Mouse (Mus musculus): Measurements from ENCODE around the gene Gstm1.

The Gstm1 gene

DNA sequence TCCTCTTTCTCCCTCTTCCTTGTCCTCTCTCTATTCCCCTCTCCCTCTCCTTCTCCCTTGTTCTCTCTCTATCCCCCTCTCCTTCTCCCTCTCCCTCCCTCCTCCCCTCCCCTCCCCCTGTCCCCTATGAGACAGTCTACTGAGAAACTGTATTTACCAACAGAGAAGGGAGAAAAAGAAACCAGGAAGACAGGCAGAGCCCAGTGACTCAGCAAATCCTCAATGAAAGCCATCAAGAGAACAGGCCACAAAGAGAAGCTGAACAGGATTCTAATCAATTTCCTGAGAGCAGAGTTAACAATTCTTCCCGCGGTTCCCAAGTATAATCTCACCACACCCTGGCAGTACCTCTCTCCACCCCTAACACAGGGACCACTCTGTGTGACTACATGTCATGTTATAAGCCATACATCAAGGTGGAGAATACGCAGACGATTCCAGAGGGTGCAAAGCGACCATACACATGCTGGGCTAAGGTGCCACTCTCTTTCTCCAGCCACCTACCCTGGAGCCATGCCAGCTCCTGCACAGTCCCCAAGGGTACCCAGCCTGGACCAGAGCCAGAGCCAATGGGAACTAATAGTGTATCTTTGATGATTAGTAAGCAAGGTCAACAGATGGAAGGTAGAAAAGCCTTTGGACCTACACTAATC lies 53.0 kb downstream of the Gstm1 start:
- no peak for DNase-seq (ENCODE audit: low spot score)

GRCm38 (mm10) chr3:107964026-107964425 lies 53.7 kb downstream of the Gstm1 start:
- DNase-seq (ENCODE audit: low spot score): no peak

Measured in ovary, adult 18-20 months (tissue).